Mouse (Mus musculus): ENCODE measurements at regions not wholly inside any gene's neighbourhood (a gene's known extent, or its start where the extent isn't known, plus 50 kb on each side); places are given as distances from the start of the nearest gene placed in this dataset.
"Not testable (repeated sequence)": the region's sequence is repeated elsewhere in the genome, so short reads cannot be mapped to it uniquely, and the experiment has no call there.

GRCm38 (mm10) chr13:72282764-72283163, 319.2 kb upstream of the Irx1 start:
- DNase-seq: no peak

- no peak for DNase-seq
Measured at GRCm38 (mm10) chr13:72283701-72284100, 320.2 kb upstream of the Irx1 start.

GRCm38 (mm10) chr13:72286301-72286700, 322.8 kb upstream of the Irx1 start:
- DNase-seq: no peak

- no peak for DNase-seq
Measured at GRCm38 (mm10) chr13:72288381-72289092, 325.0 kb upstream of the Irx1 start.

- no peak for DNase-seq
Measured at GRCm38 (mm10) chr13:72289093-72289501, 325.6 kb upstream of the Irx1 start.

DNA sequence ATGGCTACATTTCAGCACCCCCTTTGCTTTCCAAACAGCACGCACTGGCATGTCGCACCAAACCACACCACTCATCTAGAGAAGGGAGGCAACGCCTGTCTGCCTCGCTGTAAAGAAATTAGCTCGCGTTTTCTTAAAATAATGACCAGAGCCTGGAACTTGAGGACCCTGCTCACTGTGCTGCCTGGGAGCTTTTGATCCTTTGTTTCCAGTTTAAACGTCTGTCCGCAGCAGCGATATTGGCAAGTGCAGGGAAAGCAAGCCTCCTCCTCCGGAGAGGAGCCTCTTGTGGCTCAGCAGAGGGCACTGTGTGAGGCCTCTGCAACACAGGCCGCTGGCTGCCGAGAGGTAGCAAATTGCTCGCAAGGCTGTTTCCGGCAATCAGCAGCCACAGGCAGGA, 328.8 kb upstream of the Irx1 start:
- DNase-seq: no peak

DNA sequence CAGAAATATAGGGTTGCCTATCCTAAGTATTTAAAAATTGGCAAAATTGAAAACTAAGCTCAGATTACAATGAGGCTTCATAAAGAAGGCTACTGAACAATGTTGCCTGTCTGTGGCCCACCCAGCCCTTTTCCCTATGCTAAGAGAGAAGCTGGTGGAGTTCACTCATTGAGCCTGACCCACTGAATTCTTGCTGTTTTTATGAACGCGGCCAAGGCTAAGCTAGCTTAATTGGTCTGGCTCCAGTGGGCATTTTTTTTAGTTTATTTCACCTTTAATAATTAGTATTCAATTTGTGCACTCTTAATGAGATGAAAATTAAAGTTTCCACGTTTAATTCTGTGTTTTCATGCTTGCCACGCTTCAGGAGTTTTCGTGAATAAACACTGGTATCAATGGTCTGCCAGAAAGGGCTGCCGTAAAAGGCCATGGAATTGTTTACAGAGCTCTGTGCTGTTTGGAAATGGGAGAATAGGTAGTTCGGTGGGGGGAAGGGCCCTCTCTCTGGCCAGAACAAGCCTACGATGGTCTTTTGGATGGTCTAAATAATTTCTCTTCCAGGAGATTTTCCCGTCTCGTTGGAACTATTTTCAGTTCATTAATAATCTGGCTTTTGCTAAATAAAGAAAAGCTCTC, 329.7 kb upstream of the Irx1 start:
- no peak for DNase-seq

DNA sequence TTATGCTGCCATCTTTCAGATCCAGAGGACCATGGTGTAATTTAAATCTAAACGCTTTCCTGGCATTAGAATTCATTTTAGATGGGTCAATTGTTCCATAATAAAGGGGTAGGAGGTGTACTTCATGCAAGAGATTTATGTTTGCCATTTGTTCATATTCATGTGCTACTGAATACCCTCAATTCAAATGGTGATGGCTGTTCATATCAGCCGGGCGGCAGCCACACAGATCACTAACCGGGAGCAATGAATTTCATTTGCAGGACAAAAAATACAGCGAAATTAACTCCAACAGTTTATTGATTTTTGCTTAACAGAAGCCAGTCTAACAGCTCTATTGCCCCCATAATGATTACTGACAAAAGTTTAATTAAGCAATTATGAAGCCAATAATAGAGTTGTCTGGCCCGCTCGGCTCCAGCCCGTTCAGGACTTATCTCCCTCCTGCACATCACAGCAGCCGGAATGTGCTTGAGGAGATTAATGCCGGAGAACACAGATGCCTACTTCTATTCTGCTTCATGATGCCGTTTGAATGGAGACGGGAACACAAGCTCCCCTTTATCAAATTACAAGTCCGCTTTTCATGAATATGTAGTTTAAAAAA, 330.3 kb upstream of the Irx2 start:
- DNase-seq: no peak

- no peak for DNase-seq
Measured at GRCm38 (mm10) chr13:72299660-72300059, 329.0 kb upstream of the Irx2 start.

DNA sequence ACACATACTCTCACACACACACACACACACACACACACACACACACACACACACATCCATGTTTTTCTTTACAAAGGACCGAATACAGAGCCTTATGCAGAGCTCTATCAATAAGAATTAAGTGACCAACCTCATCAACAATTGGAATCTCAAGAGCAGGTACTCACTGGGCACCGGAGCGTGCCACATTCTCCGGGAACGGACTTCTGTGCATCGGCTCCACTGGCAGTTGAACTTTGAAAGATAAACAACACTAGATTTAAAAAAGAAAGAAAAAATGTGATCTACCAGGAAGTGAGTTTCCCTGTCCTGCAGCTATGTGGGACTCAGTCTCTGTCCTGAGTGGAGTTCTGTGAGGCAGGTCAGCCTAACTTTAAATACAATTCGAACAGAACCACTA, 327.5 kb upstream of the Irx2 start:
- DNase-seq: no peak

- DNase-seq: no peak
Measured at GRCm38 (mm10) chr13:72301841-72302240, 326.8 kb upstream of the Irx2 start.

- no peak for DNase-seq
Measured at GRCm38 (mm10) chr13:72302436-72303125, 326.0 kb upstream of the Irx2 start.

GRCm38 (mm10) chr13:72303126-72303760, 325.4 kb upstream of the Irx2 start:
- DNase-seq: no peak

GRCm38 (mm10) chr13:72324041-72324690, 304.5 kb upstream of the Irx2 start:
- DNase-seq: no peak

- DNase-seq: not testable (repeated sequence)
Measured at GRCm38 (mm10) chr13:72326201-72326600, 302.4 kb upstream of the Irx2 start.

- no peak for DNase-seq
Measured at GRCm38 (mm10) chr13:72345647-72346133, 282.9 kb upstream of the Irx2 start.

DNA sequence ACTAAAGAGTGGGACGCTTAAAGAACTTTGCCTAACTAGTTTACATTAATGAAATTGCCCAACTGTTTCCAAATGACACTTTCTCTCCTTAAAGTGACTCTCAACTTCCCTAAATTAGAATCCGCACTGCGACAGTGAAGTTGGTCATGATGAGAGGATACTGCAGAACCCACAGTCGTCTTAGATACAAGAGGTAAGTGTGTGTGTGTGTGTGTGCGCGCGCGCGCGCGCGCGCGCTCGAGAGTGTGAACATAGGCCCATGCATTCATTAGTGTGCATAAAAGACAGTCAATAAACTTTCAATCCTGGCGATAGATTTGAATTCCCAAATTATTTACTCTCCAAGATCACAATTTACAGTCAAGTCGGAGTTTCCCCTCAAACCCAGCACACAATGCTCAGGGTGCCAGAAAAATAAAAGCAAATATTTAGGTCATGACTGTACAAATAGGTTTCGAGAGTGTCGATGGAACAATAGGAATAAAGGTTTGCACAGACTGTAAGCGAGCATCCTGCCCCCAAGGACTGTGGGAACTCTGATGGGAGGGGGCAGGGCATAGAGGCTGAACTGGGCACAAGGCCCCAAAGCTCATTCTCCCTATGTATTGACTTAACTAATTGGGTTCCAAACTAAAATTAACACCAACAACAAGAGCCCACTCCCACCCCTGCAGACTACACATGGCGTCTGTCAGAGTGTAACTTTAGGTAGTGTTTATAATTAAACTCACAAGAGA, 282.2 kb upstream of the Irx2 start:
- DNase-seq: no peak

DNA sequence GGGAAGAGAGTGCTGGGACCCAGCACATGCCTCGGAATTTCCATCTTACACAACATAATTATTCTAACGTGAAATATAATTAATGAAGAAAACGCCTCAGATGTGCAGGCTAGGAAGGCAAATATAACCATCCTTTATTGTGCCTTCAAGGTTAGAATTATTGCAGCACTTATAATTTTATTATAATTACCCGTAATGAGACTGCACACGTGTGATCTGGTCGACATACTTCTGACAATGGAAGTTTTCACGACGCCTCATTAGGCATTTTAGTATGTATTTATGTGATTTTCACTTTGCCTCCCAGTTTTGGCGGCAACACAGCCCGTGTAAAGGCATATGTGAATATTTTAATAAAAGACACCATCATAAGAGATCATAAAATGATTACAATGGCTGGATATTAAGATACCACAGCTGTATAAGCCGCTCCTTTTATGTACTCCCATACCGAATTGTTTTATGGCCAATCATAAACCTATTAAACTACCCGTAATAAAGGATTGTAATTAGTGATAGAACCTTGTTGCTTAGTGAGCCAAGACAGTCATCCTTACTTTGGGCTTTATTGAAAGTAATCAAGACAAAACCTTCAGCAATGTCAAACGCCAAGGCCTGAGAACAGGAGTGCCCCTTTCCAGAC, 281.6 kb upstream of the Irx2 start:
- no peak for DNase-seq

- DNase-seq: no peak
Measured at GRCm38 (mm10) chr13:72352641-72353181, 275.9 kb upstream of the Irx2 start.

DNA sequence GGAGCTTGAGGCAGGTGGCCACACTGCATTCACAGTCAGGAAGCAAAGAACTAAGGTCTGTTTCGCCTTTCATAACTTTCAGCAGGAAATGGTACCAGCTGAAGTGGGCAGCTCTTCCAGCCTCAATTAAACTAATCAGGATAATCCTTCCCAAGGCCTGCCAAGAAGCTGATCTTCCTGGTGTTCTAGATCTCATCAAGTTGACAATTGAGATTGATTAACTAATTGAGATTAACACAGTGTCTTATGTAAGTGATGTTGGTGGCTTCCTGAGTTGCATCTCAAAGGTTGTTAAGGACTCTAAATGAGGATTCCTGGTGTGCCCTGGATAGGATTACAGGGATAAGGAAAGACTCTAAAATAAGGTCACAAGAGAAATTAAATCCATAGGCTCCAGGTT, 273.3 kb upstream of the Irx2 start:
- no peak for DNase-seq

- DNase-seq: no peak
Measured at GRCm38 (mm10) chr13:72355821-72356220, 272.8 kb upstream of the Irx2 start.

Measured in cerebellum, adult 9-11 months (tissue).